Mouse (Mus musculus) heart, adult 8-10 months (tissue): ENCODE data around the gene Mettl7a1. TPM values are rescaled to one million over a fixed set of nuclear protein-coding genes. Genes with fewer than 3 reads are reported as not detected.
A peak's percentile ranks its signal among the peaks of the same experiment; 100 is the strongest.
"Not testable (repeated sequence)": the region's sequence is repeated elsewhere in the genome, so short reads cannot be mapped to it uniquely, and the experiment has no call there.

Experiments used
- DNase-seq: peaks from one replicate; pipeline ENCODE4 v3.0.0; 2022; ENCODE audit warnings: low spot score
- total RNA-seq, 4 experiments: library from RNA; stranded (reverse); gene quantifications; 2 replicates each; pipeline ENCODE4 v1.2.4; 2022

Mettl7a1 gene
- total RNA-seq, 4 experiments from 2014 or later: 51.7 to 63.4 (median 54.3) TPM

GRCm38 (mm10) chr15:100300499-100300898, 3.4 kb upstream of the Mettl7a1 start:
- no peak for DNase-seq

DNA sequence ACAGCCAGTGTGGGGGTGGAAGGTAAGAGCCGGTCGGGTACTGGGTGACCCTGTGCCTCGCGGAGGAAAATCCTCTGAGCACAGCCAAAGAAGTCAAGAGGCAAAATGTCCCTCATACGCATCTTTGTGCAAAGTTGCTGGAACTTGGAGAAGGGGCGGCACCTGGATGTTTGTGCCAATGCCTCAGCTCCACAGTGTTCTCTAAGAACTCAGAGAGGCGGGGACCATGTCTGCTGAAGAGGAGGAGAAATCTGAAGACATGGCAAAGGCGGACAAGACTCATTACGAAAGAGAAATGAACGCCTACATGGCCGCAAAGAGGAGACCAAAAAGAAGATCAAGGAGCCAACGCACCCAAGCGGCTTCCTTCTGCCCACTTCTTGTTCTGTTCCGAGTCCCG, 2.4 kb upstream of the Mettl7a1 start:
- DNase-seq: no peak

GRCm38 (mm10) chr15:100303428-100304018, 417 bp upstream of the Mettl7a1 start:
- no peak for DNase-seq

GRCm38 (mm10) chr15:100306201-100306600, 2.3 kb downstream of the Mettl7a1 start:
- no peak for DNase-seq

DNA sequence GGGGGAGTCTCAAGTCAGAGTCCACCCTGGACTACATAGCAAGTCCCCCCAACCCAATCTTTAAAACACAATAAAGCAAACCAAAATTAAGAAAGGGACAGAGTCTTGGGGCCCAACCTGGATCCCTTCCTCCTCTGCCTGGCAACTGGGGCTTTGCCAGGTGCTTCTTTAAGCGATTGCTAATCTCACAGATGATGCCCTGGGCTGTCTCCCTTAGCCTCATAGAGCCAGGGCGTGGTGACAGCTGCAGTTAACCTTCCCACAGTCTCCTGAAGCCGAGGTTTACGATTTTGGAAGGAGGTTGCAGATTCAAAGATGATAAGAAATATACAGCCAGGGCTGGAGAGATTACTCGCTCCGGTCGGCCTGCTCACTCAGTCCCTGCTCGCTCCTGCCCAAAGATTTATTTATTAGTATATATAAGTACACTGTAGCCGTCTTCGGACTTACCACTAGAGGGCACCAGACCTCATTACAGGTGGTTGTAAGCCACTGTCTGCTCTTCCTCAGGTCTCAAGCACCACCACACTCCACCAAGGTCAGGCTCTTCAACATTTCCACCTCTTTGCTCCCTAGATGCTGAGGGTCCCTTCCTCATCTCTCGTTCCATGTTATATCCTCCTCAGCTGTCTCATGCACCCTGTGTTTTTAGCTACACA, 3.6 kb downstream of the Mettl7a1 start:
- DNase-seq: not testable (repeated sequence)

GRCm38 (mm10) chr15:100312346-100312745, 8.4 kb downstream of the Mettl7a1 start:
- no peak for DNase-seq

DNA sequence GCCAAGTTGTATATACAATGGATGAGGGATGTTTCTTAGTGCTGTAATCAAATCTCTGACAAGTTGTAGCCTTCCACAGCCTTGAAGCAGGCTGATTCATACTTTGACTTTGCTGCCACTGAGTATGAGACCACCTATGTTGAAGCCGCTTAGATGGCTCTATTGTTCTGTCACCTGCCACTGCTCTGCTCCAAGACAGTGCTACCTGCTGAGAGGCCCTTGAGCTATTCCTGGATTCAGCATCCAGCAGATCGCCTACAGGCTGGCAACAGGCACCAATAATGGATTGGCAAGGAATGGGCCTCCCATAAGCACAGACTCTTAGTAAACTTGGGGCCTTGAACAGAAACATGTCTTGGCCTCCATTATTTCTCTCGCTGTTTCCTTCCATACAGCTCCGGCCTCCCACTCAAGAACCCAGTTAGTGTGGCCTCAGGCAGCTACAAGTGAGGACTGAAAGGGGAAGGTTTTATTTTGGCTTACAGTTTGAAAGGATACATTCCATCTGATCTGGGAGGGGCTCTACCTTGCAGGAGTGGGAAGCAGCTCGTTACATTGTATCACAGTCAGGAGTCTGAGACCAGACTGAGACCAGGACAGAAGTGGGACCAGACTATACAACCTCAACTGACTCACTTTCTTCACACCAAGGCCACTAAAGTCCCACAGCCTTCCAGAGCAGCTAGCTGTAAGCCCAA, 10.7 kb downstream of the Mettl7a1 start:
- DNase-seq: no peak

GRCm38 (mm10) chr15:100318014-100318671, 14.2 kb downstream of the Mettl7a1 start:
- DNase-seq: not testable (repeated sequence)

- DNase-seq: no peak
Observed at GRCm38 (mm10) chr15:100319884-100320283, 15.9 kb downstream of the Mettl7a1 start.

GRCm38 (mm10) chr15:100320295-100320905, 16.5 kb downstream of the Mettl7a1 start:
- DNase-seq: no peak

DNA sequence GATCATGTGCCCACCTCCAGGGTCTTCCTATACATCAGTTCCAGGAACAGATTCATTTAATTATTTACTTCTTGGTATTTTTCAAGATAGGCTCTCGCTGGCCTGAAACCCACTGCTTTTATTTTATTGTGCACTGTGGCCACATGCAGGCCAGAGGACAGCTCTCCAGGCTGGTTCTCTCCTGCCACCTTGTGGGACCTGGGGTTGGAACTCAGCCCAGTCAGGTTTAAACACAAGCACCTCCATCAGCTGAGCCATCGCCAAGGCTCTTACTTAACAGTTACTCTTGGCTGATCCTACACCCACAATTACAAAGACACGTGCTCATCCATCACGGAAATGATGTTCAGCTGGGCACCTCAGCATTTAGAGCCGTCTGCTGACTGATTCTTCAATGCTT, 17.2 kb downstream of the Mettl7a1 start:
- no peak for DNase-seq

DNA sequence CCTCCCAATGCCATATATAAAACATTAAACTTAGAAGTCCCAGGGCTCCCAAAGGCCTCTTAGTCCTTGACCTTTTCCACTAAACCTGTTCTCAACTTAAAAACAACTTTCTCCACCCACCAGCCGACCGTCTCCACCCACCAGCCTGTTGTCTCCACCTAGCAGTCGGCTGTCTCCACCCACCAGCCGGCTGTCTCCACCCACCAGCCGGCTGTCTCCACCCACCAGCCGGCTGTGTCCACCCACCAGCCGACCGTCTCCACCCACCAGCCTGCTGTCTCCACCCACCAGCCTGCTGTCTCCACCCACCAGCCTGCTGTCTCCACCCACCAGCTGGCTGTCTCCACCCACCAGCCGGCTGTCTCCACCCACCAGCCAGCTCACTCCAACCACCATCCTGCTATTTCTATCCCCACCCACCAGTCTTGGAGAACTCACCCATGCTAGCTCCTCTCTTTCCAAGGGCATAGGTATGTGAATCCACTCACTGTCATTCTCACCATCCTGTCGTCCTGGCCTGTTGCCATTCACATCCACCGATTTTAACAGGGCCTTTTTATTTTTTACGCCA, 20.2 kb downstream of the Mettl7a1 start:
- no peak for DNase-seq

GRCm38 (mm10) chr15:100325235-100325634, 21.3 kb downstream of the Mettl7a1 start:
- no peak for DNase-seq

DNA sequence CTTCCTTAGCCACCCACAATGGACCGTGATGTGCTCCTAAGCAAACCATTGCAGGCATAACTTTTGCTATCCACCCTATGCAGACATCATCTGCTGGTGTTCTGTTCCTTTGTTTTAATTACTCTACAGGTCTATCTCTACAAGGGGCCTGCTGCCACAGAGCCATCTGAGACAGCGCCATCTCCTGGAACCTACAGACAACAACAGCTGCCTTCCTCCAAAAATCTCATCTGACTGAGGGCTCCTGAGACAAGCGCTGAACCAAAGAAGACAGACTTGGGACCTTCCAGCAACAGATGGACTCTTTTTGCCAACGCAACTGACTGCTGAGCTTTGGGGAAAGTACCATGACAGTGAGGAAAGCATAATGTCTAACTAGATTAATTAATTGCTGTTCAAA, 24.1 kb downstream of the Mettl7a1 start:
- not testable (repeated sequence) for DNase-seq

- DNase-seq: not testable (repeated sequence)
Observed at GRCm38 (mm10) chr15:100329336-100329735, 25.4 kb downstream of the Mettl7a1 start.

GRCm38 (mm10) chr15:100330739-100331138, 26.8 kb downstream of the Mettl7a1 start:
- DNase-seq: no peak

- not testable (repeated sequence) for DNase-seq
Observed at GRCm38 (mm10) chr15:100332077-100332961, 28.4 kb downstream of the Mettl7a1 start.

DNA sequence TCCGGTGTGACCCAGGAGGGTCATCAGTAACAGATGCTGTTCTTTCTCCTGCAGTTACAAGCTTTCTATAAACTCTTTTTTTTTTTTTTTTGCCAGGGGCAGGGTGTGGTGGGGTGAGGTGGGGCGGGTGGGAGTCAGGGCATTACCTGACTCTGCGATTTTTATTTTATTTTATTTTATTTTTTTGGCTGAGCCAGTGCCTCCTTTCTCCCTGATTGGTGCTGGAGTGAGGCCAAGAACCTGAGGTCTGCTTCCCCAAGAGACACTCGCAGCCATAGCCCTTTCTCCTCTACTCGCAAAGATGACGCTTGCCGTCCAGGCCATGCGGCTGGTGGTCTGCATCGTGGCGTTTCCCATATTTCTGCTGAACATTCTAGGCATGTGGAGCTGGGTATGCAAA, 30.7 kb downstream of the Mettl7a1 start, which contains the start of gene Mettl7a3:
Gene Mettl7a3 (plus strand): TSS at position 301 of the 400 bp plus-strand sequence.
- DNase-seq: no peak

DNA sequence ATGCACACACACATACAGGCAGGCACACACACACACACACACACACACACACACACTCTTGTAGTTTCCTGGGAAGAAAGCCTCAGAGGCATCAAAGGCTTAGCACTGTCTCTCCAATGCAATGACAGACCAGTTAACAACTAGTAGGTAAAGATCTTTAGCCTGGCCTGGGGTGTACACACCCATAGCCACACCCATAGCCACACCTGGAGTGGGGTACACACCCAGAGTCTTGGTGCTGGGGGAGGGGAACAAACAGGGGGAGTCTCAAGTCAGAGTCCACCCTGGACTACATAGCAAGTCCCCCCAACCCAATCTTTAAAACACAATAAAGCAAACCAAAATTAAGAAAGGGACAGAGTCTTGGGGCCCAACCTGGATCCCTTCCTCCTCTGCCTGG, 33.4 kb downstream of the Mettl7a1 start:
- not testable (repeated sequence) for DNase-seq

- peak; percentile 38 for DNase-seq
Observed at GRCm38 (mm10) chr15:100337847-100338246, 33.9 kb downstream of the Mettl7a1 start.
